Mouse (Mus musculus) C2C12 (cell line): ENCODE measurements around the gene Tcea3.

Experiments used
- CTCF ChIP-seq: IDR thresholded peaks from one replicate; pipeline ENCODE4 v1.5.1; 2011; ENCODE audit not compliant: control insufficient read depth, insufficient read depth, insufficient read length
- MYOD1 ChIP-seq: IDR thresholded peaks from one replicate; pipeline ENCODE4 v1.6.1; 2011; ENCODE audit warnings: low read depth; ENCODE audit not compliant: control insufficient read depth, insufficient read length
- MYOG ChIP-seq: IDR thresholded peaks from one replicate; pipeline ENCODE4 v1.6.1; 2011; ENCODE audit not compliant: control insufficient read depth, insufficient read length; ENCODE audit errors: extremely low read depth

GRCm38 (mm10) chr4:136310229-136311041 is 62.9 kb downstream of the Tcea3 start, which contains the start of gene Hnrnpr:
- TF ChIP-seq MYOG (no peak), CTCF (no peak), MYOD1 (no peak)
